Comparison of ENCODE assay signal across 8 mouse cellular contexts in genomic region chr2:30061215-30062166, GRCm38 (mm10). TPM values are rescaled to one million over a fixed set of nuclear protein-coding genes. Genes with fewer than 3 reads are reported as not detected.
DNase-seq lines count a peak whose midpoint lies in the region; ATAC-seq lines count a peak whose summit lies in the region.

No protein-coding gene starts in this region.

- WGBS in heart, embryonic 12.5 days = 7% methylated on average over 37 of the region's 37 CpGs
- WGBS in macrophage (ENCODE audit: missing documents) = 14% methylated on average over 36 of the region's 37 CpGs

- peak overlapping the region; percentile 65 for H3K4me3 ChIP-seq in heart, embryonic 12.5 days
- H3K4me3 ChIP-seq in macrophage (ENCODE audit: inconsistent target) = peak overlapping the region; percentile 62

- H3K27ac ChIP-seq in heart, embryonic 12.5 days (ENCODE audit: poor library complexity, severe bottlenecking) = peak overlapping the region; percentile 93
- H3K27ac ChIP-seq in macrophage = peak overlapping the region; percentile 83

- no peaks in the 10 kb centered on the region for H3K36me3 ChIP-seq in heart, embryonic 12.5 days
- no peaks in the 10 kb centered on the region for H3K36me3 ChIP-seq in macrophage (ENCODE audit: inconsistent target)

- H3K27me3 ChIP-seq in heart, embryonic 12.5 days (replicated peaks) = no peaks in the 10 kb centered on the region

- H3K79me2 ChIP-seq in macrophage (ENCODE audit: inconsistent target) = peaks cover 19% of the 10 kb centered on the region; the same call in 1 of the 2 replicates

- H3K9ac ChIP-seq in heart, embryonic 12.5 days = peak overlapping the region; percentile 78

- peak overlapping the region; percentile 92 for H3K4me2 ChIP-seq in heart, embryonic 12.5 days

- DNase-seq in spleen, adult 18-20 months = peak; percentile 45
- DNase-seq in spleen, adult 12 weeks (ENCODE audit: low spot score) = no peak
- peak; percentile 90 for DNase-seq in embryo, embryonic 10 days (ENCODE audit: low spot score)
- DNase-seq in kidney, postnatal 10 days = peak; percentile 68
- peak; percentile 29 to 35 for DNase-seq in spleen, postnatal 14 days (ENCODE audit: low spot score in 2 of 2)
- DNase-seq in frontal cortex, postnatal 25 days (ENCODE audit: low spot score in 2 of 2) = no peak

- no peaks in the 10 kb centered on the region for H3K9me3 ChIP-seq in heart, embryonic 12.5 days (replicated peaks)

- peaks cover 26% of the 10 kb centered on the region for H3K4me1 ChIP-seq in heart, embryonic 12.5 days (replicated peaks)

- ATAC-seq in heart, embryonic 12.5 days (ENCODE audit: insufficient number of reproducible peaks, low FRiP score) = peak; percentile 9; the same call in 1 of the 2 replicates

RNA-seq across cellular contexts. Expression of gene Set, which starts 4.3 kb away (rescaled TPM):
- 297 and 306 TPM in 2 replicates for polyA plus RNA-seq in heart, embryonic 12.5 days (2016; fragmentation: Nextera tagmentation; extraction: Ambion mirVana)
- 10 to 100 TPM in 24 of 26 experiments, 1 to 10 TPM in 2; 8.1 to 78.0 (median 28.9) TPM for total RNA-seq in macrophage (2018; cell fraction: chromatin; rRNA removed)
- total RNA-seq in macrophage (2018; cell fraction: cytosol; rRNA removed) = 100 to 1,000 TPM; 135 to 243 (median 176) TPM
- 100 to 1,000 TPM in 8 of 26 experiments, 10 to 100 TPM in 18; 38.7 to 206 (median 80.9) TPM for total RNA-seq in macrophage (2018; cell fraction: nucleus; rRNA removed)
- polyA plus RNA-seq in macrophage (2018) = 142 to 388 TPM (median 281 TPM) in 3 replicates

RNA-seq across cellular contexts. Expression of gene Wdr34, which starts 12.8 kb away (rescaled TPM):
- 15.8 and 15.9 TPM in 2 replicates for polyA plus RNA-seq in heart, embryonic 12.5 days (2016; fragmentation: Nextera tagmentation; extraction: Ambion mirVana)
- total RNA-seq in macrophage (2018; cell fraction: chromatin; rRNA removed) = 10 to 100 TPM in 9 of 26 experiments, 1 to 10 TPM in 15, under 1 TPM in 2; 0.41 to 15.1 (median 7.3) TPM
- total RNA-seq in macrophage (2018; cell fraction: cytosol; rRNA removed) = 1 to 10 TPM; 3.9 to 8.3 (median 5.3) TPM
- 10 to 100 TPM in 2 of 26 experiments, 1 to 10 TPM in 23, under 1 TPM in 1; 0.75 to 12.7 (median 4.3) TPM for total RNA-seq in macrophage (2018; cell fraction: nucleus; rRNA removed)
- 3.0 to 6.7 TPM (median 4.4 TPM) in 3 replicates for polyA plus RNA-seq in macrophage (2018)

RNA-seq across cellular contexts. Expression of gene Pkn3, which starts 16.0 kb away (rescaled TPM):
- polyA plus RNA-seq in heart, embryonic 12.5 days (2016; fragmentation: Nextera tagmentation; extraction: Ambion mirVana) = 19.6 and 21.5 TPM in 2 replicates
- total RNA-seq in macrophage (2018; cell fraction: chromatin; rRNA removed) = 10 to 100 TPM in 4 of 26 experiments, 1 to 10 TPM in 22; 1.1 to 14.8 (median 6.9) TPM
- total RNA-seq in macrophage (2018; cell fraction: cytosol; rRNA removed) = 1 to 10 TPM in 13 of 26 experiments, under 1 TPM in 13; 0.29 to 2.3 (median 1.0) TPM
- 10 to 100 TPM in 1 of 26 experiments, 1 to 10 TPM in 21, under 1 TPM in 4; 0.49 to 14.8 (median 1.9) TPM for total RNA-seq in macrophage (2018; cell fraction: nucleus; rRNA removed)
- 0.94 to 2.4 TPM (median 1.6 TPM) in 3 replicates for polyA plus RNA-seq in macrophage (2018)

RNA-seq across cellular contexts. Expression of gene Zdhhc12, which starts 32.0 kb away (rescaled TPM):
- polyA plus RNA-seq in heart, embryonic 12.5 days (2016; fragmentation: Nextera tagmentation; extraction: Ambion mirVana) = 49.8 and 50.4 TPM in 2 replicates
- 10 to 100 TPM in 12 of 26 experiments, 1 to 10 TPM in 14; 1.8 to 20.8 (median 9.3) TPM for total RNA-seq in macrophage (2018; cell fraction: chromatin; rRNA removed)
- 10 to 100 TPM; 10.0 to 28.7 (median 21.6) TPM for total RNA-seq in macrophage (2018; cell fraction: cytosol; rRNA removed)
- total RNA-seq in macrophage (2018; cell fraction: nucleus; rRNA removed) = 10 to 100 TPM in 21 of 26 experiments, 1 to 10 TPM in 5; 6.8 to 33.9 (median 16.4) TPM
- 10.5 to 24.6 TPM (median 20.1 TPM) in 3 replicates for polyA plus RNA-seq in macrophage (2018)

Comparison
In these comparisons a context has a peak if more than half of its experiments do, and no peak if none do; other contexts are left out.
1. DNase-seq: peak in spleen, adult 18-20 months (2 of 2), embryo, embryonic 10 days (single experiment), kidney, postnatal 10 days (single experiment) and spleen, postnatal 14 days (2 of 2); none in spleen, adult 12 weeks (single experiment) and frontal cortex, postnatal 25 days (0 of 2).